9 mouse cellular contexts compared by ENCODE assay signal in genomic region chr9:65178336-65179213, GRCm38 (mm10). TPM values are rescaled to one million over a fixed set of nuclear protein-coding genes. Genes with fewer than 3 reads are reported as not detected.
A peak's percentile ranks its signal among the peaks of the same experiment; 100 is the strongest.
DNase-seq lines count a peak whose midpoint lies in the region; ATAC-seq lines count a peak whose summit lies in the region.
"Had no signal": no experiment of that assay in that cellular context is flagged by ENCODE, and none has a peak within 500 bp of the region (broad histone marks: within the 10 kb centered on the region; RNA-seq: fewer than 3 reads in every experiment).

No protein-coding gene starts in this region.

- H3K27ac ChIP-seq in forebrain, embryonic 14.5 days (ENCODE audit: low read depth, low read length): peak overlapping the region; percentile 89
- H3K27ac ChIP-seq in intestine, embryonic 16.5 days (ENCODE audit: low read length): no peak overlapping the region
- peak overlapping the region; percentile 85 for H3K27ac ChIP-seq in neural tube, embryonic 12.5 days

- no peak overlapping the region for H3K4me3 ChIP-seq in forebrain, embryonic 14.5 days (ENCODE audit: low read depth, low read length)
- no peak overlapping the region for H3K4me3 ChIP-seq in intestine, embryonic 16.5 days (ENCODE audit: low read length)
- H3K4me3 ChIP-seq in neural tube, embryonic 12.5 days: peak overlapping the region; percentile 9; the same call in 1 of the 2 replicates
- H3K4me3 ChIP-seq: erythroblast, embryonic 14.5 days had no signal

- H3K36me3 ChIP-seq in forebrain, embryonic 14.5 days (ENCODE audit: control insufficient read depth, insufficient read depth, low read length): peaks cover 30% of the 10 kb centered on the region
- H3K36me3 ChIP-seq in intestine, embryonic 16.5 days (ENCODE audit: control insufficient read depth, insufficient read depth, low read length): no peaks in the 10 kb centered on the region
- H3K36me3 ChIP-seq in neural tube, embryonic 12.5 days: peaks cover 32% of the 10 kb centered on the region

- no peaks in the 10 kb centered on the region for H3K27me3 ChIP-seq in forebrain, embryonic 14.5 days (replicated peaks; ENCODE audit: control insufficient read depth, insufficient read depth, low read length)
- no peaks in the 10 kb centered on the region for H3K27me3 ChIP-seq in intestine, embryonic 16.5 days (replicated peaks; ENCODE audit: control insufficient read depth, insufficient read depth, low read length)
- H3K27me3 ChIP-seq in neural tube, embryonic 12.5 days (replicated peaks): no peaks in the 10 kb centered on the region

- H3K9ac ChIP-seq in forebrain, embryonic 14.5 days (ENCODE audit: low read length): peak overlapping the region; percentile 50
- peak overlapping the region; percentile 27; the same call in 1 of the 2 replicates for H3K9ac ChIP-seq in intestine, embryonic 16.5 days (ENCODE audit: low read depth, low read length)
- H3K9ac ChIP-seq in neural tube, embryonic 12.5 days: peak overlapping the region; percentile 48

- DNase-seq in cerebellum, postnatal 14 days: peak; percentile 41 to 55
- no peak for DNase-seq in cerebellum, adult 9-10 months
- peak; percentile 90 for DNase-seq in ES-CJ7 (ENCODE audit: low read depth, low spot score)
- DNase-seq in forebrain, embryonic 14.5 days (ENCODE audit: low spot score): peak; percentile 87
- no peak for DNase-seq in spleen, postnatal 14 days (ENCODE audit: low spot score in 2 of 2)
- DNase-seq in frontal cortex, postnatal 25 days (ENCODE audit: low spot score in 2 of 2): no peak

- peak overlapping the region; percentile 39 for H3K4me2 ChIP-seq in forebrain, embryonic 14.5 days (ENCODE audit: low read length)
- H3K4me2 ChIP-seq in intestine, embryonic 16.5 days (ENCODE audit: low read depth, low read length): peak overlapping the region; percentile 25; the same call in 1 of the 2 replicates
- peak overlapping the region; percentile 46 for H3K4me2 ChIP-seq in neural tube, embryonic 12.5 days (replicated peaks)

- H3K9me3 ChIP-seq in forebrain, embryonic 14.5 days (replicated peaks; ENCODE audit: control insufficient read depth, low read length): no peaks in the 10 kb centered on the region
- no peaks in the 10 kb centered on the region for H3K9me3 ChIP-seq in intestine, embryonic 16.5 days (ENCODE audit: control insufficient read depth, low read length)
- H3K9me3 ChIP-seq in neural tube, embryonic 12.5 days: no peaks in the 10 kb centered on the region

- ATAC-seq in forebrain, embryonic 14.5 days: peak; percentile 70
- ATAC-seq in intestine, embryonic 16.5 days: peak; percentile 45
- peak; percentile 65 for ATAC-seq in neural tube, embryonic 12.5 days (ENCODE audit: low FRiP score, low read depth)

- 5% methylated on average over 22 of the region's 22 CpGs for WGBS in forebrain, embryonic 14.5 days
- WGBS in intestine, embryonic 16.5 days: 19% methylated on average over 22 of the region's 22 CpGs
- WGBS in neural tube, embryonic 12.5 days: 2% methylated on average over 22 of the region's 22 CpGs

- peaks cover 56% of the 10 kb centered on the region for H3K4me1 ChIP-seq in forebrain, embryonic 14.5 days (ENCODE audit: control insufficient read depth, insufficient read depth, low read length)
- peaks cover 20% of the 10 kb centered on the region for H3K4me1 ChIP-seq in intestine, embryonic 16.5 days (ENCODE audit: control insufficient read depth, insufficient read depth, low read length)
- H3K4me1 ChIP-seq in neural tube, embryonic 12.5 days: peaks cover 81% of the 10 kb centered on the region

RNA-seq across cellular contexts. Expression of gene Parp16, which starts 16.6 kb away (rescaled TPM):
- polyA plus RNA-seq in forebrain, embryonic 14.5 days (2014; fragmentation: Nextera tagmentation; extraction: Ambion mirVana): 4.2 and 4.4 TPM in 2 replicates
- polyA plus RNA-seq in intestine, embryonic 16.5 days (2015; fragmentation: Nextera tagmentation; extraction: Ambion mirVana): 10.8 and 11.0 TPM in 2 replicates
- 5.4 and 5.7 TPM in 2 replicates for polyA plus RNA-seq in neural tube, embryonic 12.5 days (2016; fragmentation: Nextera tagmentation; extraction: Ambion mirVana)

RNA-seq across cellular contexts. Expression of gene Igdcc3, which starts 37.6 kb away (rescaled TPM):
- polyA plus RNA-seq in forebrain, embryonic 14.5 days (2014; fragmentation: Nextera tagmentation; extraction: Ambion mirVana): 5.1 and 5.8 TPM in 2 replicates
- 0.12 and 0.60 TPM in 2 replicates for polyA plus RNA-seq in intestine, embryonic 16.5 days (2015; fragmentation: Nextera tagmentation; extraction: Ambion mirVana)
- polyA plus RNA-seq in neural tube, embryonic 12.5 days (2016; fragmentation: Nextera tagmentation; extraction: Ambion mirVana): 32.6 and 36.4 TPM in 2 replicates
- polyA plus RNA-seq: erythroblast, embryonic 14.5 days had no signal

Comparison
In these comparisons a context has a peak if more than half of its experiments do, and no peak if none do; other contexts are left out.
1. DNase-seq: peak in cerebellum, postnatal 14 days (2 of 2), ES-CJ7 (single experiment) and forebrain, embryonic 14.5 days (single experiment); none in cerebellum, adult 9-10 months (single experiment), spleen, postnatal 14 days (0 of 2) and frontal cortex, postnatal 25 days (0 of 2).
2. Peak in every context shown above with its lines, with median percentiles within 50 percentile points of each other: ATAC-seq, H3K4me2 ChIP-seq and H3K9ac ChIP-seq.